Mouse (Mus musculus) CD8-positive naive resting alpha-beta T cell, adult 2 months (primary cell): ENCODE results near the gene Fam219b.

Experiments used
- DNase-seq, 2 experiments: peaks; one replicate each; pipeline ENCODE4 v3.0.0; 2022; ENCODE audit warnings: low read depth in 2 of 2, low spot score in 2 of 2

Fam219b gene

DNA sequence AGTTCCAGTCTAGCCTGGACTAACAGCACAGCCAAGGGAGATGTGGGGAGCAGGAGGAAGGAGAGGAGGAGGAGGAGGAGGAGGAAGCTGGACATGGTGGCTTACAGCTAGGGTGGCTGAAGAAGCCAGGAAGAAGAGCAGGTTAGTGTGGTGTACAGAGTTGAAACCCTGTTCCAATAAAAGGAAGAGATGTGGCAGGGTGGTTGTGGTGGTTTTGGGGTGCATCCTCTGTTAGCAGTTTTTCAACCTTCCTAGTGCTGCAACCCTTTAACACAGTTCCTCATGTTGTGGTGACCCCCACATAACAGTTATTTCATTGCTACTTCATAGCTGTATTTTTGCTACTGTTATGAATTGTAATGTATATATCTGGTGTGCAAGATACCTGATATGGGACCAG is 12.9 kb upstream of the Fam219b start:
- no peak for DNase-seq

DNA sequence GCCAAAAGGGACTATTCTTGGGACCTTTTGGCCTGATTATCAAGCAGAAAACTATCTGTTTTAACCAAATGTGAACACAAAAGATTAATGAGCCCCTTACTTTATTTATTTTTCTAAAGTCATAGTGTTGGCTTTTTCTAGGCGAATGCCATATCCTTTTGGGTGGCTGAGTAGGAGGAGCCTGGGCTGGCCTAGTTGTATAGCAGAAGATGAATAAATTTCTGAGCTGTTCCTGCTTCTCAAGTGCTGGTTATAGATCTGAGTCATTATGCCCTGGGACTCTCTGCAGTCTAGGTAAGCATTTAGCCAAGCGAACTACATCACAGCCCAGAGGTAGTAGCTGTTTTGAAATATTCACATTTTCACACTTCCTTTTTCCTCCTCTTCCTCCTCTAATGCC is 11.8 kb upstream of the Fam219b start:
- no peak for DNase-seq

DNA sequence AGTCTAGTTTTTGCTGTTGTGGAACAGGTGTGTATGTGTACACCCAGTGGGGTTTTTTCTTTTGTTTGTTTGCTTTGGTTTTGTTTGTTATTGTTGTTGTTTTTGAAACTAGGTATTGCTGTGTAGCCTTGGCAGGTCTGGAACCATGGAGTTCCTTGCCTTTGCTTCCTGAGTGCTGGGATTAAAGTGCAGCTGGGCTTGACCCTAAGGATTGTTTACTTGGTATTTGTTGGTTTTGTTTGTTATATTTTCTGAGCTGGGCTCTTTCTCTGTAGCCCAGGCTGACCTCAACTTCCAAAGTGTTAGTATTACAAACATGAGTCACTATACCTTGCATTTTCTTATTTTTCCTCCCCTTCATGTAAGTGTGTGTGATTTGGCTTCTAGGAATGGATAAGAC is 10.9 kb upstream of the Fam219b start:
- no peak for DNase-seq

GRCm38 (mm10) chr9:57531946-57532345 is 5.4 kb upstream of the Fam219b start:
- DNase-seq, result no peak

GRCm38 (mm10) chr9:57536362-57536761 is 966 bp upstream of the Fam219b start:
- no peak for DNase-seq

DNA sequence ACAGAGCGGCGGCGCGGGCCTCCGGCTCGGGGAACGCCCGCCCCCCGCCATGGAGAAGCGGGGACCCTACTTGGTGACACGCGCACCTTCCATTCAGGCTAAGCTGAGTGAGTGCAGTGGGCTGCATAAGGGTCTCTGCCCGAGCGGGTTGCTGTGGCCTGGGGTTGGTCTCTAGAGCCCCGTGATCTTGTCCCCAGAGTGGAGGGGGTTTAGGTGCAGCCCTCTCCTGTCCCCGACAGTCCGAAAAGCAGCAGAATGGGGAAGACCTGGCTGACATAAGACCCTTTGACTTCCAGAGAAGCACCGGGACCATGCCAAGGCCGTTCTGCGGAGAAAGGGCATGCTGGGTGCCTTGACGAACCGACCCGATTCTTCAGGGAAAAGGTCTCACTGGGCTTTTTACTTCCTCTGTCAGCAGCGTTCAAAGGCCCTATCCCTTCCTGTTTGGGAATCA is 427 bp downstream of the Fam219b start:
- no peak for DNase-seq

GRCm38 (mm10) chr9:57539550-57539949 is 2.2 kb downstream of the Fam219b start:
- DNase-seq, result no peak

DNA sequence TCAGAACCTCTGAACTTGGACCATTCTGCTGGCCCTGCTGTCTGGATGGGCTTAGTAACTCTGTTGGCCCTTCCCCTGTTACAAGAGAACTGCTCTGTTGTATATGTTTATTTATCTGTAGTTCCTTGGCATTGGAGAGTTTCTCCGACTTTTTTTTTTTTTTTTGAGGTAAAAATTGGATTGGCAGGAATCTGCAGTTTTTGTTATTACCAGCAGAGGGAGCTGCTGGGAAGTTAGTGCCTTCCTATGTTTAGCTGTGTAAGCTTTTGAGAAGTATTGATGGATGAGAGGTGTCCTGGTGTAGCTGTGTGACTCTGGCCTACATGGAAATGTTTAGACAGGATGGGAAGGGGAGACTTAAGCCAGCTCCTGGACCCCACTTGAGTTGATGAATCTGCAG is 4.0 kb downstream of the Fam219b start:
- peak in 1 of 2 experiments; percentile 43 for DNase-seq

GRCm38 (mm10) chr9:57543951-57544350 is 6.6 kb downstream of the Fam219b start:
- no peak for DNase-seq

GRCm38 (mm10) chr9:57547287-57547686 is 10.0 kb downstream of the Fam219b start:
- DNase-seq, result no peak

- no peak for DNase-seq
Observed at GRCm38 (mm10) chr9:57547869-57548268, 10.5 kb downstream of the Fam219b start.

GRCm38 (mm10) chr9:57549186-57549585 is 11.9 kb downstream of the Fam219b start:
- DNase-seq, result no peak

DNA sequence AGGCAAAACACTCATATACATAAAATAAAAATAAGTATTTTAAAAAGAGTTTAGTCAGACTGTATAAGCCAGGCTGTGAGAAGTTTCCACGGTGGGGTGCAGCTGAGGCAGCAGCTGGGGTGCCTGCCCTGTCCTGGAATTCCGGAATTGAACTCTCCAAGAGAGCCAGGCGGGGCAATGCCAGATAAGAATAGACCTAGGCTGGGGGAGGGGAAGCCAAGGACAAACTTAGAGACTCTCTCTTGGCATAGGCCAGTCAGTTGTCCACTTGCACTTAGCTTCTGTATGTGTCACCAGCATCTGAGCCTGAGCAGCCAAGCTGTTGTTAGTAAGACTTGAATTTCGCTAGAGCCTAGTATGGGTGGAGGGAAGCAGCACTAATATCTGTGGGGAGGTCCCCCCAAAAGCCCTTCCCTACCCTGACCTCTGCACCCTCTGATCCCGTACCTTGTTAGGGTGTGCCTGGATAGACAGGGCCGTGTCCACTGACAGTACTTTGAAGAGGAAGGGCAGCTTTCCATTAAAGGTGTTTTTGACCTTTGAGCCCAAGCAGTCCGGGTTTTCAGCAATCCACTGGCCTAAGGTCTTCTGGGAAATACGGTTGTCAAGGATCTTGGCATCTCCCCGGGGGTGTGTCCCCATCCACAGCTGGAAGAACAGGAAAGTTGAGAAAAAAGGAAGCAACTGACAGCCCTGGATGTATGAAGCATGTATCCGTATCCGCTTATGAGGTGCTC is 13.0 kb downstream of the Fam219b start:
- DNase-seq, result no peak

DNA sequence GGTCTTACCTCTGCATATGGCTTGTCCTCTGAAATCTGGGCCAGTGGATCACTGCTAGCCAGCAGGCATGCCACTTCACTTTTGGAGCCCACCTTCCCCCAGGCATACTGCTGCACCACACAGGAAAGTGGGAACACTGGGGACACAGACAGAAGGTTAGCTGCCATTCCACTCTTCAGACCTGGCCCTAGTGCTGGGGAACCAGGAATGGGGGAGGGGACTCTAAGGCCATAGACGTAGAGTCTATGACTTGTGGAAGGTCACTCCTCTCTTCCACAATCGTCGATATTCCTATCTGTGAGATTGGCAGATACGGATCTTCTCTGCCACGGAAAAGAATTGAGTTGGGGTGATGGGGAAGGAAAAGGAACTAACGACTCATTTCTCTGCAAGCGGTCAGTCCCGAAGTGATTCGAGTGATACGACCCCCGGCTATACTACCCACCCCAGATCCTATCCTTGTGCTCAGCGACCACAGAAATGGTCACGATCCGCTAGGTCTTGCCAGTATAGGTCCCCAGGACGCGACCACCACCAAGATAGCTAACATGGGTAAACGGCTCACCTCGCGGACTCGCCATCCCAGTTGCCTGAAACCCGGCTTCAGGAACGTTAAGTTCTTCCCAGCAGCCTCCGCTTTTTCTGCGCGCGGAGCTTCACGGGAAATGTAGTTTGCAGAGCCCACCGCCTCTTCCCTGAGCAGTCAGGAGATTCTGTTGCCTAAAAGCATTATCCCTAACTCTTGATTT is 15.0 kb downstream of the Fam219b start, which contains the start of gene Mpi:
TSS of gene Mpi (minus strand) at position 625 of the 749 bp plus-strand sequence.
- DNase-seq, result no peak

DNA sequence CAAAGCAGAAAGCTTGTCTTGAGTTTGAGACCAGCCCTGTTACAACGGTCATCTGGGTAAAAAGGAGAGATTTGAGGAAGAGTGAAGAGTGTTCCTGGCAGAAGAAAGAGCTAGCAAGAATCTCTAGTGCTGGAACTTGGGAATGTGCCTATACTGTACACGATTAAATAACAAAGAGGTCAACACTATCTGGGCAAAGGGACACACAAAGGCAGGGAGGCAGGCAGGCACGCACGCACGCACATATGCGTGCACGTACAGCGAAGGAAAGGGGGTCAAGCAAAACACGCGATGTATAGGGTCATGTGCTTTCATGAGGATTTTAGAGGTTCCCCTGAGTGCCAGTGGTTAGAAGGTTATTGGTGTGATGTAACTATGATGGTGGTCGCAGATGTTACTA is 15.8 kb downstream of the Fam219b start:
- DNase-seq, result no peak

GRCm38 (mm10) chr9:57554753-57555152 is 17.4 kb downstream of the Fam219b start:
- no peak for DNase-seq

DNA sequence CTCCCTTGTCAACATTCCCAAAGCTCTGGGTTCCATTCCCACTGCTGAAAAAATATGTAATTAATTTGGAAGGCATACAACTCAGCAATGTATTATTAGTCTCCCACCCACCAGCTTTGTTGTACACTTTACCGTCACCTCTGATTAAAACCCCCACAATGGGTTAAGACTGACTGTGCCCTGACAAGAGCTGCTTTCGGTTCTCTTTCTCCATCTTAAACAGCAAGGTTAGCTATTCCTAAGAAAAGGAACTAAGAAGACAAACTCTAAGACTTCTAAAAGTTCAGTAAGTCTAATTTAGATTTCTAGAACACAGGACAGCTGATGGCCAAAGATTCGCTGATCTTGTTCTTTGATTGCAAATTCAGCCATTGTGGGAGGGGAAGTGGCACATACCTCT is 19.9 kb downstream of the Fam219b start:
- DNase-seq, result no peak

- no peak for DNase-seq
Observed at GRCm38 (mm10) chr9:57558625-57559024, 21.3 kb downstream of the Fam219b start.

DNA sequence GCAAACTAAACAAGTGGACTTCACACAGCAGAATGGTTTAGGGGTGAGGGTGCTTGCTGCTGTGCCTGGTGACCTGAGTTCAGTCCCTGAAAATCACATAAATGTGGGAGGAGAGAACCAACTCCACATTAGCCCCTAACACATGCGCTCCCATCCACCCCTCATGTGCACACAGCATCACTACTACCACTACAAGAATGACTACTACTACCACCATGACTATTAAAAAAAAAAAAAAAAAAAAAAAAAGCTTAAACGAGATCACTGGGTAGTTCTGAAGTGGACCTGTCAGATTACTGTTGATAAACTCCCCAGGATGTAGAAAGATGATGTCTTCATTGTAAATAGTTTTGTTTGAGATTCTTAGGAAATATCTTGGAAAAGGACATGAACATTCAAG is 22.2 kb downstream of the Fam219b start:
- DNase-seq, result no peak

- no peak for DNase-seq
Observed at GRCm38 (mm10) chr9:57560263-57560662, 22.9 kb downstream of the Fam219b start.

DNA sequence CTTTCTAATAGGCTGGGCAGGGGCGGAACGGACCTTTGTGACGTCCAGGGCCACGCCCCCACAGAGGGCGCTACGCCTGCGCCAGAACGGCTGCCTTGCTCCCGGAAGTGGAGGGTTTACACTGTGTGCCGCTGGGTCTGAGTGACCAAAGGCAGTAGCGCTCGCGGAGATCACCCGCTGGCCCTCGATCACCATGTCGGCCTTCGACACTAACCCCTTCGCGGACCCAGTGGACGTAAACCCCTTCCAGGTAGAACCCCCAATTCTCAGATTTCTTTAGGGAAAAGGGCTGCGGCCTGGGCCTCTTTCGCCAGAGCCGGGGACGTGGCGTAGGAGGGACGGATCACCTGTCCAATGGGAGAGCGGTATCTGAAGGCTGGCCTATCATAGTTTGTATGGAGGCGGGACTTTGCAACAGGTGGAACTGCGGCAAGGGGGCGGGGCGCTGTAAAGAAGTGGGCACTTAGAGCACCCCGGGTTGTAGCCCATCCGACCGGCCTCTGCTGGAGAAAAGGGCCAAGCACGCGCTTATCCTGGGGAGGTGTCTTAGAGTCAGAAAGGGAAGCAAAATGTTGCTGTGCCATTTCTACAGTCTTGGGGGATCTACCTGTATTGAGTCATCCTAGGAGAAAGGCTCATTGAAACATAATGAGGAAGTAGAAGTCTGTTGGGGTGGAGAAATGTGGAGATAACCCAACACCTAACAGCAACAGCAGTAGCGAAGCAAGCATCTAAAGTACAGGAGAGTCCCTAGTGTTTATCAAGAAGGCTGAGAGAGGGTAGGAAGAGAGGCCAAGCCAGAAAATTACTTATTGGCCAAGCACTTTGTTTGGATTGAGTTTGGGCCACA is 23.8 kb downstream of the Fam219b start, which contains the start of gene Scamp2:
TSS of gene Scamp2 (plus strand) at position 83 of the 850 bp plus-strand sequence.
- DNase-seq, result peak; percentile 76 to 88
